Mouse (Mus musculus) embryo, embryonic 11 days (tissue): ENCODE results near the gene 2010005H15Rik.
"Not testable (repeated sequence)": the region's sequence is repeated elsewhere in the genome, so short reads cannot be mapped to it uniquely, and the experiment has no call there.

Experiments used
- DNase-seq: peaks from one replicate; pipeline ENCODE4 v3.0.0-alpha.2; 2015

The 2010005H15Rik gene

DNA sequence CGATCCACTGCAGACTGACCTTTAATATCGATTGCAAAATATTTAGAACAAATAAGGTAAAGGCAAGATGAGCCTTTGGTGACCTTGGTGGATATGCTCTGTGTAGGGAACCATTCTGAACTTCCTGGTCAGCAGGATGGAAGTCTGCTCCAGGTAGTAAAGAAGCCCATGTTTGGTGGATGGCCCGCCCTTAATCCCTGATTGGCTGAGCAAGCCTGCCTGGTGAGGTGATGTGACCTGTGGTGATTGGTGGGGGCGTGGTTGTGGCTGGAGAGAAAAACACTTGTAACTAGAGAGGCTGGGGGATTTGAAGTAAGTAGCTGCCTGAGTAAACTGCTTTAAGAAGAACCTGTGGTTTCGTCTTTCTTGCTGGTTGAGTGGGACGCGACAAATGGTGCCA lies at the start of gene 2010005H15Rik:
TSS of gene 2010005H15Rik (plus strand) at position 301 of the 400 bp plus-strand sequence.
- DNase-seq, result not testable (repeated sequence)

GRCm38 (mm10) chr16:36176108-36176507 lies 45.2 kb upstream of the 2010005H15Rik start:
- DNase-seq, result no peak

DNA sequence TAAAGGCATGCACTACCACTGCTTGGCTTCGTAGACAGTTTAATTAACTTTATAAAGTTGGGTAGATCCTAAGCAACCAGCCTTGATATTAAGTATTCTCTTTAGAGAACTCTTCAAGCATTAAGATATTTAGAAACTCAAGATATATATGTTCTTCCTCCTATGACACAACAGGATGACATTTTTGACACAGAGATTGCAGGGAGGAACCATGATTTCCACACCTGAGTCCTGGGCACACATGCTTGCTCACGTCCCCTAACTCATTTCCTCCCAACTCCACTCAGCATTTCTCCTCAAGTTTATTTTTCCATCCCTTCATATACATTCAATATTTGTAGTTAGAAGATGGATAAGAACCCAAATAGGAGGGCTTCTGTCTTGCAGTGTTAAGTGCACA lies 41.4 kb upstream of the 2010005H15Rik start:
- DNase-seq, result no peak

- not testable (repeated sequence) for DNase-seq
These were observed 37.4 kb upstream of the 2010005H15Rik start, which contains the start of gene Gm5483 for GRCm38 (mm10) chr16:36183912-36184311. Gene Gm5483 (plus strand): TSS chr16:36184212.

- DNase-seq, result peak; percentile 14
These were observed 22.0 kb upstream of the 2010005H15Rik start for GRCm38 (mm10) chr16:36199226-36199625.

- no peak for DNase-seq
These were observed 17.4 kb upstream of the 2010005H15Rik start for GRCm38 (mm10) chr16:36203846-36204245.

DNA sequence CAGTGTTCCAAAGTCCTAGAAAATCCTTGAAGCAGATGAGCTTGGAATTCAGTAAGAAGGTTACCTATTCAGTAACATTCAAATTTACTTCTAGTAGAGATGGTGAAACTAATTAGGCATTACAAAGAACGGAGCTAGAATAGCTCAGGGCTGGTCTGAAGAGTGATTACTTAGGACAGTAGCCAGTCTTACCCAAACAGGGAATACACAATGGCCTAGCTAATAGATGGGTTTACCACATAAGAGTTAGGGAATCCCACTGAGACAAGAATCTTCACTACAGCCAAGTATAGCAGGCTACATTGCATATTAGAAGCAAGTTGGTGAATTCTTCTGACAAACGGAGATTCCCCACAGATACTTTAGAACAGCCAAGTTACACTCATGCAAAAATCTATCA lies 15.6 kb upstream of the 2010005H15Rik start:
- not testable (repeated sequence) for DNase-seq

GRCm38 (mm10) chr16:36209967-36210453 lies 11.3 kb upstream of the 2010005H15Rik start, which contains the start of gene Gm5416:
Gene Gm5416 (plus strand): TSS chr16:36210403.
- DNase-seq, result no peak

GRCm38 (mm10) chr16:36260585-36260984 lies 39.3 kb downstream of the 2010005H15Rik start:
- DNase-seq, result not testable (repeated sequence)

DNA sequence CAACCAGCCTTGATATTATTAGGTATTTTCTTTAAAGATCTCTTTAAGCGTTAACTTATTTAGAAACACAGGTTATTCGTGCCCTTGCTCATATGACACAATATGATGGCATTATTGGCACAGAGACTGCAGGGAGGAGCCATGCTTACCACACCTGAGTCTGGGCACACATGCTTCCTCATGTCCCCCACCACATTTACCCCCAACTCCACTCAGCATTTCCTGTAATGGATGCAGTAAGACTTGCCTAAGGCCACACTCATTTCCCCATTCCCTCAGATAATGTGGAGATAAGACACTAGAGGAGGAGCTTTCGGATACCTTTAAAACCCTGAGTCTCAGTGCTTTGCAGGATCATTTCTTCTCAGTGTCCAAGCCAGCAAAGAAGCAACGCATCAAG lies 55.5 kb downstream of the 2010005H15Rik start, which contains the start of gene Stfa1:
TSS of gene Stfa1 (plus strand) at position 156 of the 400 bp plus-strand sequence.
- not testable (repeated sequence) for DNase-seq

DNA sequence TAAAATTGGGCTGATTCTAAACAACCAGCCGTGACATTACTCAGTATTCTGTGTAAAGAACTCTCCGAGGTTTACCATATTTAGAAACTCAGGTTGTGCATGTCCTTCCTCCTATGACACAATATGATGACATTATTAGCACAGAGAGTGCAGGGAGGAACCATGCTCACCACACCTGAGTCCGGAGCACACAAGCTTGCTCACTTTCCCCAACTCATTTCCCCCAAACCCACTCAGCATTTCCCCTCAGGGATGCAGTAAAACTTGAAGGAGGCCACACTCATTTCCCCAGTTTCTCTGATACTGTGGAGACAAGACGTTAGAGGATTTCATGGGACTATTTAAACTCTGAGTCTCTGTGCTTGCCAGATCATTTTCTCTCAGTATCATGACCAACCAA lies 67.9 kb downstream of the 2010005H15Rik start:
- DNase-seq, result no peak
